Mouse (Mus musculus) heart, embryonic 15.5 days (tissue): ENCODE measurements around the gene Hist1h3d. TPM values are rescaled to one million over a fixed set of nuclear protein-coding genes. Genes with fewer than 3 reads are reported as not detected.
"Not testable (repeated sequence)": the region's sequence is repeated elsewhere in the genome, so short reads cannot be mapped to it uniquely, and the experiment has no call there.

Experiments
- ATAC-seq: fragments of 200-750 bp; cut with Nextera tagmentation; replicated peaks from 2 replicates; pipeline ENCODE4 v1.8.0; 2017; ENCODE audit warnings: low read depth, moderate TSS enrichment; ENCODE audit not compliant: insufficient number of reproducible peaks, insufficient read depth, low FRiP score
- H3K27ac ChIP-seq: fragments of 300-500 bp; sonication (generic); 2 replicates; pipeline ENCODE4 v1.5.1; 2015; ENCODE audit warnings: mild to moderate bottlenecking, inconsistent platforms
- H3K27me3 ChIP-seq: fragments of 300-500 bp; sonication (generic); 2 replicates; pipeline ENCODE4 v1.6.1; 2015; ENCODE audit warnings: inconsistent platforms
- H3K36me3 ChIP-seq: fragments of 300-500 bp; sonication (generic); 2 replicates; pipeline ENCODE4 v1.6.1; 2015; ENCODE audit warnings: mild to moderate bottlenecking, inconsistent platforms
- H3K4me1 ChIP-seq: fragments of 300-500 bp; sonication (generic); replicated peaks from 2 replicates; pipeline ENCODE4 v1.6.1; 2015; ENCODE audit warnings: inconsistent platforms
- H3K4me2 ChIP-seq: fragments of 300-500 bp; sonication (generic); 2 replicates; pipeline ENCODE4 v1.6.1; 2015; ENCODE audit warnings: inconsistent platforms, mild to moderate bottlenecking, moderate library complexity
- H3K4me3 ChIP-seq: fragments of 300-500 bp; sonication (generic); 2 replicates; pipeline ENCODE4 v1.5.1; 2015; ENCODE audit warnings: mild to moderate bottlenecking, inconsistent platforms
- H3K9ac ChIP-seq: fragments of 300-500 bp; sonication (generic); 2 replicates; pipeline ENCODE4 v1.6.1; 2015; ENCODE audit warnings: mild to moderate bottlenecking, inconsistent platforms
- H3K9me3 ChIP-seq: fragments of 300-500 bp; sonication (generic); replicated peaks from 2 replicates; pipeline ENCODE4 v1.6.1; 2016; ENCODE audit warnings: inconsistent platforms
- WGBS: fragments of 180-500 bp; shearing (Covaris S2); methylation state at CpG from one replicate; pipeline ENCODE4 v1.1.7; 2015; ENCODE audit warnings: mixed read lengths; 5-methylcytosine and 5-hydroxymethylcytosine counted together
- polyA plus RNA-seq: library from polyadenylated mRNA; unstranded; fragments of >200 nt; fragmentation: Nextera tagmentation; extraction: Ambion mirVana; gene quantifications from 2 replicates; pipeline ENCODE4 v1.2.1, GENCODE M21; 2015

The Hist1h3d gene
- polyA plus RNA-seq, 1 experiment from 2014 or later, result 2.0 TPM

GRCm38 (mm10) chr13:23582219-23583056 is 6.9 kb downstream of the Hist1h3d start:
- H3K4me2 ChIP-seq, result peak overlapping the region; percentile 79
- peak overlapping the region; percentile 66 for H3K9ac ChIP-seq
- peak overlapping the region; percentile 57 for H3K4me3 ChIP-seq
- H3K27me3 ChIP-seq, result no peaks in the 10 kb centered on the region
- WGBS, result 13% methylated on average over 6 of the region's 6 CpGs
- H3K36me3 ChIP-seq, result no peaks in the 10 kb centered on the region
- H3K27ac ChIP-seq, result peak overlapping the region; percentile 79
- peaks cover 32% of the 10 kb centered on the region for H3K4me1 ChIP-seq
- no peaks in the 10 kb centered on the region for H3K9me3 ChIP-seq
- ATAC-seq, result no peak

- Histone ChIP-seq H3K4me1 (peaks cover 32% of the 10 kb centered on the region), H3K4me2 (peak overlapping the region; percentile 79; the same call in 1 of the 2 replicates), H3K9me3 (no peaks in the 10 kb centered on the region), H3K27me3 (no peaks in the 10 kb centered on the region), H3K9ac (no peak overlapping the region), H3K36me3 (no peaks in the 10 kb centered on the region), H3K27ac (peak overlapping the region; percentile 79), H3K4me3 (0 out of 2 replicates have a peak overlapping the region, but pooled peaks have one; percentile 8)
- no peak for ATAC-seq
Observed at GRCm38 (mm10) chr13:23583387-23584068, 8.0 kb downstream of the Hist1h3d start.

GRCm38 (mm10) chr13:23584331-23584730 is 8.8 kb downstream of the Hist1h3d start:
- H3K27ac ChIP-seq, result peak overlapping the region; percentile 92
- peak overlapping the region; percentile 73 for H3K9ac ChIP-seq
- H3K4me2 ChIP-seq, result peak overlapping the region; percentile 68
- H3K36me3 ChIP-seq, result no peaks in the 10 kb centered on the region
- no peaks in the 10 kb centered on the region for H3K27me3 ChIP-seq
- peak overlapping the region; percentile 54 for H3K4me3 ChIP-seq
- H3K9me3 ChIP-seq, result no peaks in the 10 kb centered on the region
- H3K4me1 ChIP-seq, result peaks cover 32% of the 10 kb centered on the region
- no peak for ATAC-seq

- under 1% methylated on average over 21 of the region's 21 CpGs for WGBS
- H3K27ac ChIP-seq, result peak overlapping the region; percentile 92
- H3K4me1 ChIP-seq, result peaks cover 32% of the 10 kb centered on the region
- H3K27me3 ChIP-seq, result no peaks in the 10 kb centered on the region
- H3K4me2 ChIP-seq, result peak overlapping the region; percentile 68
- peak overlapping the region; percentile 73 for H3K9ac ChIP-seq
- no peaks in the 10 kb centered on the region for H3K36me3 ChIP-seq
- no peaks in the 10 kb centered on the region for H3K9me3 ChIP-seq
- peak overlapping the region; percentile 54 for H3K4me3 ChIP-seq
- no peak for ATAC-seq
Observed at GRCm38 (mm10) chr13:23585029-23585441, 9.5 kb downstream of the Hist1h3d start.

GRCm38 (mm10) chr13:23585442-23586098 is 10.0 kb downstream of the Hist1h3d start:
- H3K4me2 ChIP-seq, result peak overlapping the region; percentile 68
- peak overlapping the region; percentile 92 for H3K27ac ChIP-seq
- WGBS, result under 1% methylated on average over 34 of the region's 36 CpGs
- H3K9ac ChIP-seq, result peak overlapping the region; percentile 73
- not testable (repeated sequence) for H3K36me3 ChIP-seq, H3K27me3 ChIP-seq, H3K9me3 ChIP-seq
- peak; percentile 86 for ATAC-seq
- H3K4me3 ChIP-seq, result peak overlapping the region; percentile 54
- peaks cover 32% of the 10 kb centered on the region for H3K4me1 ChIP-seq

GRCm38 (mm10) chr13:23586099-23586939 is 10.8 kb downstream of the Hist1h3d start:
- Histone ChIP-seq H3K4me2 (peak overlapping the region; percentile 68), H3K9me3 (no peaks in the 10 kb centered on the region), H3K4me3 (peak overlapping the region; percentile 54), H3K27me3 (no peaks in the 10 kb centered on the region), H3K9ac (peak overlapping the region; percentile 45), H3K36me3 (no peaks in the 10 kb centered on the region), H3K27ac (peak overlapping the region; percentile 92), H3K4me1 (peaks cover 26% of the 10 kb centered on the region)
- no peak for ATAC-seq
- 1% methylated on average over 22 of the region's 22 CpGs for WGBS

GRCm38 (mm10) chr13:23586940-23587225 is 11.3 kb downstream of the Hist1h3d start:
- no peaks in the 10 kb centered on the region for H3K27me3 ChIP-seq
- ATAC-seq, result no peak
- 11% methylated on average over 1 of the region's 1 CpGs for WGBS
- no peaks in the 10 kb centered on the region for H3K9me3 ChIP-seq
- peak overlapping the region; percentile 92 for H3K27ac ChIP-seq
- peak overlapping the region; percentile 45 for H3K9ac ChIP-seq
- peak overlapping the region; percentile 68 for H3K4me2 ChIP-seq
- no peaks in the 10 kb centered on the region for H3K36me3 ChIP-seq
- H3K4me1 ChIP-seq, result peaks cover 24% of the 10 kb centered on the region
- peak overlapping the region; percentile 46 for H3K4me3 ChIP-seq

- Histone ChIP-seq H3K9me3 (no peaks in the 10 kb centered on the region), H3K27ac (no peak overlapping the region), H3K36me3 (no peaks in the 10 kb centered on the region), H3K27me3 (no peaks in the 10 kb centered on the region), H3K4me3 (no peak overlapping the region), H3K4me1 (peaks cover 10% of the 10 kb centered on the region), H3K9ac (no peak overlapping the region), H3K4me2 (no peak overlapping the region)
- no peak for ATAC-seq
- WGBS, result 88% methylated on average over 7 of the region's 7 CpGs
Observed at GRCm38 (mm10) chr13:23591206-23591605, 15.6 kb downstream of the Hist1h3d start.

GRCm38 (mm10) chr13:23591886-23592285 is 16.3 kb downstream of the Hist1h3d start:
- not testable (repeated sequence) for H3K27me3 ChIP-seq, H3K36me3 ChIP-seq, H3K9ac ChIP-seq, H3K9me3 ChIP-seq, H3K27ac ChIP-seq, ATAC-seq, H3K4me3 ChIP-seq, H3K4me2 ChIP-seq, H3K4me1 ChIP-seq
- WGBS, result 69% methylated on average over 7 of the region's 7 CpGs

GRCm38 (mm10) chr13:23592614-23593013 is 17.1 kb downstream of the Hist1h3d start:
- Histone ChIP-seq H3K4me3 (no peak overlapping the region), H3K9ac (no peak overlapping the region), H3K4me1 (0 out of 2 replicates have a peak, but pooled peaks cover 3% of the 10 kb centered on the region), H3K36me3 (no peaks in the 10 kb centered on the region), H3K27me3 (no peaks in the 10 kb centered on the region), H3K27ac (no peak overlapping the region), H3K4me2 (no peak overlapping the region), H3K9me3 (no peaks in the 10 kb centered on the region)
- ATAC-seq, result no peak
- 87% methylated on average over 7 of the region's 7 CpGs for WGBS
